Mouse (Mus musculus) heart, postnatal 0 days (tissue): ENCODE results near the gene C1qtnf4. TPM values are rescaled to one million over a fixed set of nuclear protein-coding genes. Genes with fewer than 3 reads are reported as not detected.

Experiments used
- ATAC-seq: fragments of 200-750 bp; cut with Nextera tagmentation; 2 replicates; pipeline ENCODE4 v1.8.0; 2017; ENCODE audit warnings: low read depth, moderate number of reproducible peaks, moderate library complexity; ENCODE audit not compliant: insufficient read depth
- DNase-seq: peaks from one replicate; pipeline ENCODE4 v3.0.0-alpha.2; 2016; ENCODE audit warnings: low spot score
- H3K27ac ChIP-seq: fragments of 300-500 bp; sonication (generic); 2 replicates; pipeline ENCODE4 v1.5.1; 2014; ENCODE audit warnings: low read depth, mild to moderate bottlenecking
- H3K27me3 ChIP-seq: fragments of 300-500 bp; sonication (generic); 2 replicates; pipeline ENCODE4 v1.6.1; 2014; ENCODE audit warnings: low read length, mixed read lengths; ENCODE audit not compliant: control insufficient read depth, insufficient read depth
- H3K36me3 ChIP-seq: fragments of 300-500 bp; sonication (generic); replicated peaks from 2 replicates; pipeline ENCODE4 v1.6.1; 2014; ENCODE audit warnings: low read length, mixed read lengths; ENCODE audit not compliant: control insufficient read depth, insufficient read depth
- H3K4me1 ChIP-seq: fragments of 300-500 bp; sonication (generic); 2 replicates; pipeline ENCODE4 v1.6.1; 2014; ENCODE audit warnings: antibody characterized with exemption; ENCODE audit not compliant: control insufficient read depth, insufficient read depth
- H3K4me2 ChIP-seq: fragments of 300-500 bp; sonication (generic); 2 replicates; pipeline ENCODE4 v1.6.1; 2014; ENCODE audit warnings: low read depth, mild to moderate bottlenecking, low read length, moderate library complexity
- H3K4me3 ChIP-seq: fragments of 300-500 bp; sonication (generic); 2 replicates; pipeline ENCODE4 v1.5.1; 2014; ENCODE audit warnings: low read depth, low read length
- H3K9ac ChIP-seq: fragments of 300-500 bp; sonication (generic); replicated peaks from 2 replicates; pipeline ENCODE4 v1.6.1; 2014; ENCODE audit warnings: low read depth, low read length, mixed read lengths
- H3K9me3 ChIP-seq: fragments of 300-500 bp; sonication (generic); replicated peaks from 2 replicates; pipeline ENCODE4 v1.6.1; 2016; ENCODE audit warnings: low read length; ENCODE audit not compliant: control insufficient read depth
- CTCF ChIP-seq: IDR thresholded peaks from 2 replicates; pipeline ENCODE4 v1.5.1; 2016; ENCODE audit warnings: antibody characterized with exemption, control low read depth, low read depth
- EP300 ChIP-seq: IDR thresholded peaks from 2 replicates; pipeline ENCODE4 v1.6.1; 2016; ENCODE audit warnings: antibody characterized with exemption, low read depth
- WGBS: fragments of 180-500 bp; shearing (Covaris S2); extraction: QIAGEN DNeasy Blood & Tissue Kit; methylation state at CpG from one replicate; pipeline ENCODE4 v1.1.7; 2014; 5-methylcytosine and 5-hydroxymethylcytosine counted together
- polyA plus RNA-seq: library from polyadenylated mRNA; unstranded; fragments of >200 nt; fragmentation: Nextera tagmentation; extraction: Ambion mirVana; gene quantifications from 2 replicates; pipeline ENCODE4 v1.2.1, GENCODE M21; 2015
- total RNA-seq: library from RNA; depleted of rRNA; stranded (reverse); fragments of >200 nt; gene quantifications from 2 replicates; pipeline ENCODE4 v1.2.3, GENCODE M21; 2014; ENCODE audit warnings: low replicate concordance

The C1qtnf4 gene
- total and polyA plus RNA-seq, 2 experiments from 2014 or later, result 15.5 to 23.7 TPM

- DNase-seq, result no peak
These were observed 11.6 kb upstream of the C1qtnf4 start for GRCm38 (mm10) chr2:90874025-90874424.

DNA sequence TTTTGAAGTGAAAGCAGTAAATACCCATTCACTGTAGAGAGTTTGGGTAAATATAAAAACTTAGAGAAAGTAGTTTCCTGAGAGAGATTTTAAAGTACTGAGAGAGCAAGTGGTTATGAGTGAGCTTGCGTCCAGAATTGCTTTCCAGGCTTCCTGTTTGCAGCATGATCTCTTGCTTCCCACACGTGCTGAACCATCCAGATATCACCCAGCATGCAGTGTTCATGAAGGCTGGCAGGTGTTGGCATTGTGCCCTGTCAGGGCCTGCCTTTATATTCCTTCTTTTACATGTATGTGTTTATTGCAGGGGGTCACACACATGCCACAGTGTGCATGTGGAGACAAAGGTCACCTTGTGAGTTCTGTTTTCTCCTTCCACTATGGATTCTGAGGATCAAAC lies 10.4 kb upstream of the C1qtnf4 start:
- DNase-seq, result no peak
- 34% methylated on average over 2 of the region's 2 CpGs for WGBS
- Histone ChIP-seq H3K4me1 (peaks cover 29% of the 10 kb centered on the region), H3K9me3 (no peaks in the 10 kb centered on the region), H3K4me2 (no peak overlapping the region), H3K36me3 (no peaks in the 10 kb centered on the region), H3K27ac (no peak overlapping the region), H3K27me3 (no peaks in the 10 kb centered on the region), H3K4me3 (no peak overlapping the region), H3K9ac (no peak overlapping the region)
- TF ChIP-seq CTCF (no peak), EP300 (no peak)
- ATAC-seq, result no peak

More at GRCm38 (mm10) chr2:90874025-90874424, 11.6 kb upstream of the C1qtnf4 start:
- WGBS, result 82% methylated on average over 1 of the region's 1 CpGs
- Histone ChIP-seq H3K9ac (no peak overlapping the region), H3K4me3 (no peak overlapping the region), H3K36me3 (no peaks in the 10 kb centered on the region), H3K4me1 (peaks cover 24% of the 10 kb centered on the region), H3K27ac (no peak overlapping the region), H3K9me3 (no peaks in the 10 kb centered on the region), H3K27me3 (no peaks in the 10 kb centered on the region), H3K4me2 (no peak overlapping the region)
- no peak for TF ChIP-seq CTCF
- TF ChIP-seq EP300, result no peak
- no peak for ATAC-seq

GRCm38 (mm10) chr2:90877584-90878259 lies 7.9 kb upstream of the C1qtnf4 start:
- DNase-seq, result no peak

GRCm38 (mm10) chr2:90879419-90879818 lies 6.2 kb upstream of the C1qtnf4 start:
- DNase-seq (no peak), ATAC-seq (no peak)
- Histone ChIP-seq H3K4me2 (no peak overlapping the region), H3K36me3 (no peaks in the 10 kb centered on the region), H3K27ac (no peak overlapping the region), H3K9ac (no peak overlapping the region), H3K27me3 (no peaks in the 10 kb centered on the region), H3K4me3 (no peak overlapping the region), H3K9me3 (no peaks in the 10 kb centered on the region), H3K4me1 (peaks cover 10% of the 10 kb centered on the region)
- TF ChIP-seq CTCF (no peak), EP300 (no peak)

More at GRCm38 (mm10) chr2:90877584-90878259, 7.9 kb upstream of the C1qtnf4 start:
- Histone ChIP-seq H3K27me3 (no peaks in the 10 kb centered on the region), H3K4me1 (peaks cover 10% of the 10 kb centered on the region), H3K9me3 (no peaks in the 10 kb centered on the region), H3K27ac (no peak overlapping the region), H3K9ac (no peak overlapping the region), H3K4me3 (no peak overlapping the region), H3K4me2 (no peak overlapping the region), H3K36me3 (no peaks in the 10 kb centered on the region)
- WGBS, result 45% methylated on average over 5 of the region's 5 CpGs
- no peak for ATAC-seq
- TF ChIP-seq EP300 (no peak), CTCF (no peak)

DNA sequence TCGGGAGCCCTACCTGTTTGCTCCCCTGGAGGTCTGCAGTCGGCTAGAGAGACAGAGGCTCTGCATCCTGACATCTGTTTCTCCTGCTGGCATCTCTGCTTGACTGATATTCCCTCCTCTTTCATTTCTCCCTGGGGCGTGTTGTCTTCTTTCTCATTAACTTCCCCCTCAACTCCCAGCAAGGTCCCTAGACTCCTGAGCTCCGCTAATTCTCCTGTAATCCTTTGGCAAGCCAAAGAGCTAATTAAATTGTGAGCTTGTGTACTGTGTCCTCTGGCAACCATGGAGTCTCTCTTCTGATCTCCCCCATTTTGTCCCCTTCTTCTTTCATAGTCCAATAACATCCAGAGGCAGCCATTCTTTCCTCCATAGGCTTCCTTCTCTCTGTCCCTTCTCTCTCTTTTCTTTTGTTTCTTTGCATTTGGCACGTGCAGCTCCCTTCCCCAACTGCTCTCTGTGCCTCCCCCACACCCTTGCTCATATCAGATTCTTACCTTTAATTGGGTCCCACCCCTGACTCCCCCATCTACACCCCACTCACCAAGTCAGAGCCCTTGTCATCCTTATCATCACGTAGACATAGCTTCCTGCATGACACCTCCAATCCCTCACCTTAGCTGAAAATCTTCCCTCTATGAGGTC lies 5.4 kb upstream of the C1qtnf4 start:
- H3K36me3 ChIP-seq, result no peaks in the 10 kb centered on the region
- H3K27ac ChIP-seq, result no peak overlapping the region
- ATAC-seq (no peak), DNase-seq (no peak)
- H3K27me3 ChIP-seq, result peaks cover 8% of the 10 kb centered on the region; the same call in 1 of the 2 replicates
- no peak overlapping the region for H3K4me3 ChIP-seq
- no peak overlapping the region for H3K9ac ChIP-seq
- no peak overlapping the region for H3K4me2 ChIP-seq
- WGBS, result 49% methylated on average over 6 of the region's 6 CpGs
- H3K9me3 ChIP-seq, result no peaks in the 10 kb centered on the region
- peaks cover 10% of the 10 kb centered on the region for H3K4me1 ChIP-seq
- no peak for TF ChIP-seq CTCF
- TF ChIP-seq EP300, result no peak
